ENCODE assay signal across 8 mouse cellular contexts in genomic region chr7:29043674-29044057, GRCm38 (mm10).
A peak's percentile ranks its signal among the peaks of the same experiment; 100 is the strongest.
DNase-seq lines count a peak whose midpoint lies in the region; ATAC-seq and TF ChIP-seq lines count a peak whose summit lies in the region.

No protein-coding gene starts in this region.

- peak overlapping the region; percentile 16 for H3K4me2 ChIP-seq in forebrain, embryonic 16.5 days (ENCODE audit: low read length)
- H3K4me2 ChIP-seq in forebrain, embryonic 14.5 days (ENCODE audit: low read length), result no peak overlapping the region
- H3K4me2 ChIP-seq in lung, embryonic 14.5 days, result peak overlapping the region; percentile 33
- 0 out of 2 replicates have a peak overlapping the region, but pooled peaks have one; percentile 34 for H3K4me2 ChIP-seq in hindbrain, postnatal 0 days (ENCODE audit: low read depth, low read length)
- H3K4me2 ChIP-seq in myocyte (ENCODE audit: low read depth), result peak overlapping the region; percentile 60

- H3K36me3 ChIP-seq in forebrain, embryonic 16.5 days (ENCODE audit: control insufficient read depth, insufficient read depth), result no peaks in the 10 kb centered on the region
- no peaks in the 10 kb centered on the region for H3K36me3 ChIP-seq in forebrain, embryonic 14.5 days (ENCODE audit: control insufficient read depth, insufficient read depth, low read length)
- no peaks in the 10 kb centered on the region for H3K36me3 ChIP-seq in lung, embryonic 14.5 days (ENCODE audit: insufficient read depth)
- H3K36me3 ChIP-seq in hindbrain, postnatal 0 days (ENCODE audit: insufficient read depth, low read length), result no peaks in the 10 kb centered on the region
- H3K36me3 ChIP-seq in myocyte (ENCODE audit: control insufficient read depth, insufficient read depth), result peaks cover 2% of the 10 kb centered on the region

- H3K4me3 ChIP-seq in forebrain, embryonic 16.5 days (replicated peaks; ENCODE audit: low read length), result no peak overlapping the region
- no peak overlapping the region for H3K4me3 ChIP-seq in forebrain, embryonic 14.5 days (ENCODE audit: low read depth, low read length)
- H3K4me3 ChIP-seq in lung, embryonic 14.5 days (ENCODE audit: low read depth, low read length), result no peak overlapping the region
- no peak overlapping the region for H3K4me3 ChIP-seq in hindbrain, postnatal 0 days (ENCODE audit: low read length)
- no peak overlapping the region for H3K4me3 ChIP-seq in myocyte

- no peak overlapping the region for H3K9ac ChIP-seq in forebrain, embryonic 16.5 days (replicated peaks; ENCODE audit: low read depth, low read length)
- H3K9ac ChIP-seq in forebrain, embryonic 14.5 days (ENCODE audit: low read length), result no peak overlapping the region
- H3K9ac ChIP-seq in lung, embryonic 14.5 days, result no peak overlapping the region
- no peak overlapping the region for H3K9ac ChIP-seq in hindbrain, postnatal 0 days (replicated peaks; ENCODE audit: low read length)

- no peak overlapping the region for H3ac ChIP-seq in myocyte (ENCODE audit: control insufficient read depth, insufficient read length)

- peak overlapping the region; percentile 73; the same call in 1 of the 2 replicates for H3K27ac ChIP-seq in forebrain, embryonic 16.5 days (ENCODE audit: low read length)
- H3K27ac ChIP-seq in forebrain, embryonic 14.5 days (ENCODE audit: low read depth, low read length), result no peak overlapping the region
- peak overlapping the region; percentile 39; the same call in 1 of the 2 replicates for H3K27ac ChIP-seq in lung, embryonic 14.5 days (ENCODE audit: low read depth)
- peak overlapping the region; percentile 82 for H3K27ac ChIP-seq in hindbrain, postnatal 0 days

- ATAC-seq in forebrain, embryonic 16.5 days, result no peak
- ATAC-seq in forebrain, embryonic 14.5 days, result no peak
- peak; percentile 25 for ATAC-seq in lung, embryonic 14.5 days (ENCODE audit: insufficient read depth)
- 0 out of 2 replicates have a peak, but pooled peaks have one; percentile 6 for ATAC-seq in hindbrain, postnatal 0 days

- DNase-seq in forebrain, embryonic 14.5 days (ENCODE audit: low spot score), result no peak
- DNase-seq in lung, embryonic 14.5 days, result peak; percentile 30
- DNase-seq in lung, postnatal 25 days (ENCODE audit: low spot score), result no peak
- no peak for DNase-seq in hindbrain, postnatal 0 days (ENCODE audit: low spot score)
- no peak for DNase-seq in B cell, adult 2 months
- DNase-seq in frontal cortex, postnatal 10 days (ENCODE audit: low spot score in 2 of 2), result no peak

- H3K9me3 ChIP-seq in forebrain, embryonic 16.5 days (ENCODE audit: control insufficient read depth, low read length), result no peaks in the 10 kb centered on the region
- H3K9me3 ChIP-seq in forebrain, embryonic 14.5 days (replicated peaks; ENCODE audit: control insufficient read depth, low read length), result no peaks in the 10 kb centered on the region
- no peaks in the 10 kb centered on the region for H3K9me3 ChIP-seq in lung, embryonic 14.5 days (ENCODE audit: low read depth, low read length)
- no peaks in the 10 kb centered on the region for H3K9me3 ChIP-seq in hindbrain, postnatal 0 days (ENCODE audit: low read length)

- TF ChIP-seq CTCF in lung, embryonic 14.5 days (IDR thresholded peaks at IDR 0.05; ENCODE audit: low read depth), result no peak
- TF ChIP-seq CTCF in hindbrain, postnatal 0 days (IDR thresholded peaks at IDR 0.05; ENCODE audit: low read depth), result no peak

- H3K27me3 ChIP-seq in forebrain, embryonic 16.5 days (replicated peaks; ENCODE audit: control insufficient read depth, insufficient read depth, low read length), result no peaks in the 10 kb centered on the region
- no peaks in the 10 kb centered on the region for H3K27me3 ChIP-seq in forebrain, embryonic 14.5 days (replicated peaks; ENCODE audit: control insufficient read depth, insufficient read depth, low read length)
- no peaks in the 10 kb centered on the region for H3K27me3 ChIP-seq in lung, embryonic 14.5 days (ENCODE audit: insufficient read depth, low read length)
- no peaks in the 10 kb centered on the region for H3K27me3 ChIP-seq in hindbrain, postnatal 0 days (ENCODE audit: insufficient read depth, low read length)
- H3K27me3 ChIP-seq in myocyte (ENCODE audit: control insufficient read depth, insufficient read depth, insufficient read length), result no peaks in the 10 kb centered on the region

- TF ChIP-seq POLR2A in myocyte (IDR thresholded peaks at IDR 0.05; ENCODE audit: insufficient read length, low read depth), result no peak

- no peaks in the 10 kb centered on the region for H3K79me2 ChIP-seq in myocyte (ENCODE audit: control insufficient read depth, insufficient read depth)

- peaks cover 24% of the 10 kb centered on the region for H3K4me1 ChIP-seq in forebrain, embryonic 16.5 days (replicated peaks; ENCODE audit: control insufficient read depth, insufficient read depth, low read length)
- peaks cover 12% of the 10 kb centered on the region for H3K4me1 ChIP-seq in forebrain, embryonic 14.5 days (ENCODE audit: control insufficient read depth, insufficient read depth, low read length)
- peaks cover 9% of the 10 kb centered on the region for H3K4me1 ChIP-seq in lung, embryonic 14.5 days (ENCODE audit: insufficient read depth)
- H3K4me1 ChIP-seq in hindbrain, postnatal 0 days (ENCODE audit: insufficient read depth, low read length), result no peaks in the 10 kb centered on the region

- 29% methylated on average over 9 of the region's 11 CpGs for WGBS in forebrain, embryonic 16.5 days
- 53% methylated on average over 11 of the region's 11 CpGs for WGBS in forebrain, embryonic 14.5 days
- 29% methylated on average over 11 of the region's 11 CpGs for whole genome bisulfite sequencing in lung, embryonic 14.5 days
- 24% methylated on average over 11 of the region's 11 CpGs for WGBS in hindbrain, postnatal 0 days

TF ChIP-seq in myocyte, 11 proteins besides CTCF, POLR2A, EP300 and RAD21:
- TF ChIP-seq CEBPB (IDR thresholded peaks at IDR 0.05; ENCODE audit: insufficient read depth, poor library complexity, severe bottlenecking) (no peak), E2F4 (IDR thresholded peaks at IDR 0.05; ENCODE audit: insufficient read depth) (no peak), TCF3 (IDR thresholded peaks at IDR 0.05; ENCODE audit: insufficient read length, low read depth) (no peak), REST (IDR thresholded peaks at IDR 0.05; ENCODE audit: insufficient read depth, insufficient read length) (no peak), POLR2AphosphoS2 (IDR thresholded peaks at IDR 0.05; ENCODE audit: insufficient read length, low read depth) (no peak), USF1 (IDR thresholded peaks at IDR 0.05; ENCODE audit: low read depth) (no peak), SRF (IDR thresholded peaks at IDR 0.05; ENCODE audit: control insufficient read depth, insufficient read length, low read depth) (no peak), MAX (IDR thresholded peaks at IDR 0.05; ENCODE audit: low read depth) (no peak), TCF12 (IDR thresholded peaks at IDR 0.05; ENCODE audit: insufficient read depth, poor library complexity, severe bottlenecking) (no peak), MYOG (IDR thresholded peaks at IDR 0.05; ENCODE audit: control insufficient read depth in 1 of 3, insufficient read depth in 1 of 3, insufficient read length in 2 of 3, low read depth in 2 of 3) (no peak), MYOD1 (IDR thresholded peaks at IDR 0.05; ENCODE audit: control insufficient read depth in 1 of 3, insufficient read length in 2 of 3, low read depth in 2 of 3) (no peak)

Comparison
In these comparisons a context has a peak if more than half of its experiments do, and no peak if none do; other contexts are left out.
1. ATAC-seq: peak in lung, embryonic 14.5 days (single experiment) and hindbrain, postnatal 0 days (single experiment); none in forebrain, embryonic 16.5 days (single experiment) and forebrain, embryonic 14.5 days (single experiment).